Mouse (Mus musculus) neural tube, embryonic 14.5 days (tissue): ENCODE results near the gene Rere. TPM values are rescaled to one million over a fixed set of nuclear protein-coding genes. Genes with fewer than 3 reads are reported as not detected.
"Not testable (repeated sequence)": the region's sequence is repeated elsewhere in the genome, so short reads cannot be mapped to it uniquely, and the experiment has no call there.

Experiments
- ATAC-seq: fragments of 200-750 bp; cut with Nextera tagmentation; 2 replicates; pipeline ENCODE4 v1.8.0; 2017; ENCODE audit warnings: low read depth, mild to moderate bottlenecking, moderate TSS enrichment, moderate library complexity
- H3K27ac ChIP-seq: fragments of 300-500 bp; sonication (generic); 2 replicates; pipeline ENCODE4 v1.5.1; 2014; ENCODE audit warnings: low read depth, mild to moderate bottlenecking, control low read depth, low read length, moderate library complexity, mixed read lengths
- H3K27me3 ChIP-seq: fragments of 300-500 bp; sonication (generic); 2 replicates; pipeline ENCODE4 v1.6.1; 2014; ENCODE audit warnings: low read length; ENCODE audit not compliant: control insufficient read depth, insufficient read depth
- H3K36me3 ChIP-seq: fragments of 300-500 bp; sonication (generic); 2 replicates; pipeline ENCODE4 v1.6.1; 2014; ENCODE audit warnings: low read length, mixed read lengths; ENCODE audit not compliant: control insufficient read depth, insufficient read depth
- H3K4me1 ChIP-seq: fragments of 300-500 bp; sonication (generic); 2 replicates; pipeline ENCODE4 v1.6.1; 2014; ENCODE audit warnings: low read length; ENCODE audit not compliant: control insufficient read depth, insufficient read depth
- H3K4me2 ChIP-seq: fragments of 300-500 bp; sonication (generic); 2 replicates; pipeline ENCODE4 v1.6.1; 2014; ENCODE audit warnings: mild to moderate bottlenecking, low read depth, low read length, control low read depth
- H3K4me3 ChIP-seq: fragments of 300-500 bp; sonication (generic); 2 replicates; pipeline ENCODE4 v1.5.1; 2014; ENCODE audit warnings: low read depth, low read length, control low read depth, mixed read lengths
- H3K9ac ChIP-seq: fragments of 300-500 bp; sonication (generic); replicated peaks from 2 replicates; pipeline ENCODE4 v1.6.1; 2014; ENCODE audit warnings: low read depth, mild to moderate bottlenecking, control low read depth, low read length, mixed read lengths
- H3K9me3 ChIP-seq: fragments of 300-500 bp; sonication (generic); 2 replicates; pipeline ENCODE4 v1.6.1; 2016; ENCODE audit warnings: low read length; ENCODE audit not compliant: control insufficient read depth
- WGBS: fragments of 180-500 bp; shearing (Covaris S2); extraction: QIAGEN DNeasy Blood & Tissue Kit; methylation state at CpG from one replicate; pipeline ENCODE4 v1.1.7; 2014; 5-methylcytosine and 5-hydroxymethylcytosine counted together
- polyA plus RNA-seq: library from polyadenylated mRNA; unstranded; fragments of >200 nt; fragmentation: Nextera tagmentation; extraction: Ambion mirVana; gene quantifications from 2 replicates; pipeline ENCODE4 v1.2.1, GENCODE M21; 2014

Gene Rere
- polyA plus RNA-seq, 1 experiment from 2014 or later, result 50.7 TPM

- Histone ChIP-seq H3K36me3 (no peaks in the 10 kb centered on the region), H3K9me3 (no peaks in the 10 kb centered on the region), H3K27ac (peak overlapping the region; percentile 75), H3K27me3 (no peaks in the 10 kb centered on the region), H3K9ac (peak overlapping the region; percentile 43), H3K4me3 (peak overlapping the region; percentile 27), H3K4me2 (peak overlapping the region; percentile 46), H3K4me1 (peaks cover 24% of the 10 kb centered on the region)
- WGBS, result 14% methylated on average over 12 of the region's 12 CpGs
- peak; percentile 97 for ATAC-seq
These were observed 206.8 kb downstream of the Rere start for GRCm38 (mm10) chr4:150488096-150488748.

DNA sequence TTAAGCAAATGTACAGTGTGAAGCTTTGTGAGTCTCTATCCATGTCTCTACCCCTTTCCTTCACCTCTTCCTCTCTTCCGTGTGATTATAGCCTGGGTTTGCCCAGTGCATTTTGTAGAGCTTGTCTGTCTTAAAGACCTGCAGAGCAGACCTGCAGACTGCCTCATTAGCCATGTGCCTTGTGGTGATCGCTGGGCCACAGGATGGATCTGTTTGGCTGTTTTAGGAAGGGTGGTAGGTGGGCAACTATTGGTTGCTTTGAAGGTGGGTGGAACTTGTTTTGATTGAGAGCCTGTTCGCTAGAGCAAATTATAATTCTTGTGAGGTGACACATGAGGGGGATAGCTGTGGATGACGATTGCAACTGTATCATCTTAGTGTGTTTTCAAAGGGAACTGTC, 207.3 kb downstream of the Rere start:
- peak overlapping the region; percentile 27 for H3K4me3 ChIP-seq
- H3K36me3 ChIP-seq, result no peaks in the 10 kb centered on the region
- peaks cover 27% of the 10 kb centered on the region for H3K4me1 ChIP-seq
- H3K9ac ChIP-seq, result peak overlapping the region; percentile 43
- peak overlapping the region; percentile 46 for H3K4me2 ChIP-seq
- H3K27ac ChIP-seq, result peak overlapping the region; percentile 75
- 0 out of 2 replicates have a peak, but pooled peaks have one; percentile 19 for ATAC-seq
- no peaks in the 10 kb centered on the region for H3K27me3 ChIP-seq
- H3K9me3 ChIP-seq, result no peaks in the 10 kb centered on the region
- 59% methylated on average over 4 of the region's 4 CpGs for WGBS

DNA sequence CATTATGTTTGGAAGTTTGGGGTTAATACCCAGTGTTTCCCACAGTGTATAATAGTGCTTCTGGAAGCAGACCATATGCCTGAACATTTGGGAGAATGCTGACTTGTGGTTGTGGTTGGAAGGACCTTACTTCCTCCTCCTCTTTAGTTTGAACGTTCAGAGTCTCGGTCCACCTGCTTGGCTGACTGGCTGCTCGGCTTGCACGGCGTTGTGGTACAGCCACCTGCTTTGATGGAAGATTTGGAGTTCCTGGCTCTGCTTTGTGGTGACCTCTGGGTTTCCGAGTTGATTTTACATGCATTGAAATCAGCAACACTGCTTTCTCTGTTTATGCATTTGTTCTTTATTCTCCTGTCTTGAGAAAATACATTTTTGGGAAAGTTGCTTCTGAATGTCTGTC, 208.6 kb downstream of the Rere start:
- WGBS, result 91% methylated on average over 6 of the region's 6 CpGs
- Histone ChIP-seq H3K4me2 (no peak overlapping the region), H3K4me1 (peaks cover 27% of the 10 kb centered on the region), H3K4me3 (no peak overlapping the region), H3K9ac (no peak overlapping the region), H3K9me3 (no peaks in the 10 kb centered on the region), H3K36me3 (no peaks in the 10 kb centered on the region), H3K27ac (no peak overlapping the region), H3K27me3 (no peaks in the 10 kb centered on the region)
- ATAC-seq, result no peak

GRCm38 (mm10) chr4:150491710-150492109, 210.3 kb downstream of the Rere start:
- H3K4me1 ChIP-seq, result peaks cover 25% of the 10 kb centered on the region
- WGBS, result 67% methylated on average over 4 of the region's 4 CpGs
- H3K27me3 ChIP-seq, result no peaks in the 10 kb centered on the region
- no peaks in the 10 kb centered on the region for H3K36me3 ChIP-seq
- ATAC-seq, result no peak
- H3K4me3 ChIP-seq, result no peak overlapping the region
- no peak overlapping the region for H3K27ac ChIP-seq
- no peaks in the 10 kb centered on the region for H3K9me3 ChIP-seq
- H3K4me2 ChIP-seq, result no peak overlapping the region
- H3K9ac ChIP-seq, result no peak overlapping the region

- 89% methylated on average over 7 of the region's 7 CpGs for WGBS
- H3K4me1 ChIP-seq, result peaks cover 10% of the 10 kb centered on the region
- ATAC-seq, result no peak
These were observed 212.0 kb downstream of the Rere start for GRCm38 (mm10) chr4:150493258-150493937.

GRCm38 (mm10) chr4:150493938-150494330, 212.5 kb downstream of the Rere start:
- not testable (repeated sequence) for H3K9me3 ChIP-seq, H3K4me1 ChIP-seq, H3K36me3 ChIP-seq, H3K4me2 ChIP-seq, H3K9ac ChIP-seq, H3K27me3 ChIP-seq, ATAC-seq, H3K27ac ChIP-seq, H3K4me3 ChIP-seq
- WGBS, result 90% methylated on average over 5 of the region's 5 CpGs

More at GRCm38 (mm10) chr4:150493258-150493937, 212.0 kb downstream of the Rere start:
- Histone ChIP-seq H3K9ac (no peak overlapping the region), H3K4me3 (no peak overlapping the region), H3K27me3 (no peaks in the 10 kb centered on the region), H3K36me3 (no peaks in the 10 kb centered on the region), H3K27ac (no peak overlapping the region), H3K9me3 (no peaks in the 10 kb centered on the region), H3K4me2 (no peak overlapping the region)

GRCm38 (mm10) chr4:150495568-150495967, 214.1 kb downstream of the Rere start:
- Histone ChIP-seq H3K9ac (no peak overlapping the region), H3K4me3 (no peak overlapping the region), H3K4me1 (0 out of 2 replicates have a peak, but pooled peaks cover 8% of the 10 kb centered on the region), H3K27ac (no peak overlapping the region), H3K9me3 (no peaks in the 10 kb centered on the region), H3K36me3 (no peaks in the 10 kb centered on the region), H3K4me2 (no peak overlapping the region), H3K27me3 (no peaks in the 10 kb centered on the region)
- 57% methylated on average over 2 of the region's 2 CpGs for WGBS
- ATAC-seq, result no peak

- Histone ChIP-seq H3K27me3 (no peaks in the 10 kb centered on the region), H3K9ac (no peak overlapping the region), H3K4me3 (no peak overlapping the region), H3K9me3 (no peaks in the 10 kb centered on the region), H3K27ac (no peak overlapping the region), H3K4me2 (no peak overlapping the region), H3K4me1 (0 out of 2 replicates have a peak, but pooled peaks cover 2% of the 10 kb centered on the region), H3K36me3 (peaks cover 14% of the 10 kb centered on the region)
- 94% methylated on average over 11 of the region's 11 CpGs for whole genome bisulfite sequencing
- no peak for ATAC-seq
These were observed 223.0 kb downstream of the Rere start for GRCm38 (mm10) chr4:150504304-150505021.
